Mouse (Mus musculus) heart, embryonic 14.5 days (tissue): ENCODE measurements at regions not wholly inside any gene's neighbourhood (a gene's known extent, or its start where the extent isn't known, plus 50 kb on each side); places are given as distances from the start of the nearest gene placed in this dataset.

Experiments
- ATAC-seq: fragments of 200-750 bp; cut with Nextera tagmentation; 2 replicates; pipeline ENCODE4 v1.8.0; 2017; ENCODE audit warnings: low read depth, moderate TSS enrichment; ENCODE audit not compliant: insufficient number of reproducible peaks, insufficient read depth, low FRiP score
- H3K27ac ChIP-seq, 2 experiments: fragments of 200-500 bp in 1 of 2; fragments of 300-500 bp in 1 of 2; sonication (generic) in 1 of 2; replicated peaks in 1 of 2; 2 replicates each; pipeline ENCODE4 v1.5.1; 2012 to 2014; ENCODE audit warnings: low read depth in 2 of 2, low read length in 2 of 2, control low read depth in 1 of 2, mild to moderate bottlenecking in 1 of 2, mixed read lengths in 1 of 2; ENCODE audit not compliant: control insufficient read depth in 1 of 2, insufficient read depth in 1 of 2
- H3K27me3 ChIP-seq: fragments of 300-500 bp; sonication (generic); 2 replicates; pipeline ENCODE4 v1.6.1; 2014; ENCODE audit warnings: mild to moderate bottlenecking, low read length, control low read depth; ENCODE audit not compliant: control insufficient read depth, insufficient read depth
- H3K36me3 ChIP-seq: fragments of 300-500 bp; sonication (generic); 2 replicates; pipeline ENCODE4 v1.6.1; 2014; ENCODE audit warnings: mild to moderate bottlenecking, control low read depth, low read length, mixed read lengths; ENCODE audit not compliant: control insufficient read depth, insufficient read depth
- H3K4me1 ChIP-seq, 2 experiments: fragments of 200-500 bp in 1 of 2; fragments of 300-500 bp in 1 of 2; sonication (generic) in 1 of 2; 2 replicates each; pipeline ENCODE4 v1.6.1; 2012 to 2014; ENCODE audit warnings: low read length in 2 of 2, control low read depth in 1 of 2, mixed read lengths in 1 of 2; ENCODE audit not compliant: control insufficient read depth in 2 of 2, insufficient read depth in 2 of 2
- H3K4me2 ChIP-seq: fragments of 300-500 bp; sonication (generic); 2 replicates; pipeline ENCODE4 v1.6.1; 2014; ENCODE audit warnings: mild to moderate bottlenecking, low read length
- H3K4me3 ChIP-seq, 2 experiments: fragments of 200-500 bp in 1 of 2; fragments of 300-500 bp in 1 of 2; sonication (generic) in 1 of 2; 2 replicates each; pipeline ENCODE4 v1.5.1; 2012 to 2014; ENCODE audit warnings: low read length in 2 of 2, mild to moderate bottlenecking in 2 of 2, control low read depth in 1 of 2, low read depth in 1 of 2, moderate library complexity in 1 of 2; ENCODE audit not compliant: control insufficient read depth in 1 of 2, insufficient read depth in 1 of 2
- H3K9ac ChIP-seq: fragments of 300-500 bp; sonication (generic); 2 replicates; pipeline ENCODE4 v1.6.1; 2014; ENCODE audit warnings: mild to moderate bottlenecking, low read length
- H3K9me3 ChIP-seq: fragments of 300-500 bp; sonication (generic); 2 replicates; pipeline ENCODE4 v1.6.1; 2016; ENCODE audit warnings: low read length, control low read depth; ENCODE audit not compliant: control insufficient read depth
- WGBS: fragments of 180-500 bp; shearing (Covaris S2); extraction: QIAGEN DNeasy Blood & Tissue Kit; methylation state at CpG from one replicate; pipeline ENCODE4 v1.1.7; 2014; 5-methylcytosine and 5-hydroxymethylcytosine counted together

DNA sequence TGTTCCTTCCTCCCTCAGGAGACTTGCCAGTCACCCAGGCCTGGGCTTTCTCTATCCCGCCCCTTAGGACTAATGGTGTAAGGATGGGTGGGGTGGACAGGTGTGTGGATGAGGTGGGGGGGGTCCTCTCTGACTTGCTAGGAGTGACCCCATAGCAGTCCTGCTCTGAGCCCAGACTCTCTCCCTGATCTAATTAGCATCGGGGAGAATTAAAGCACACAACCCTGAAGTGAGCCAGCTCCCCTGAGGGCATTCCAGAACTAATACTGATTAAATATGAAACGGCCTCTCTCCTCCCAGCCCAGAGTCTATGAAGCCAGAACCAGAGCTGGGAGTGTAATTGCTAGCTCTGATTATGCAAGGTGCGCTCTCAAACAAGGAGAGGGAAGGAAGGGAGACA is 346.1 kb downstream of the Ptpru start:
- H3K27me3 ChIP-seq = 0 out of 2 replicates have a peak, but pooled peaks cover 4% of the 10 kb centered on the region
- no peak overlapping the region for H3K4me3 ChIP-seq
- no peaks in the 10 kb centered on the region for H3K9me3 ChIP-seq

DNA sequence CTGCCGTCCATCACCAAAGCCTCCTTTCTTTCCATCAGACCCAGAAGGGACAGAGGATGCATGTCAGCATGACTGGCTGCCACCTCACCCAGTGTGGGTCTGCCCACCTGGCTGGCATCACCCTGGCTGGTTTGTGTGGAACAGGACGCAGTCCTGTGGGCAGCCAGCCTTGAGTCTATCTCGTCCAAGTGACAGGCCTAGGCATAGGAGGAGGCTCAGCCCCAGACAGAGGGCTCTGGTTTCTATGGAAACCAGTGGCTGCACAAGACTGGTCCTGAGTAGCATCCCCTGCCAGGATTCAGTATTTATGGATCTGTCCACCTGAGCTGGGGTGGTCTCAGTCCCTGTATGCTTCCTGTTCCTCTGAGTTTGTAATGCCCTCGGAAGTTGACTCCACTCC is 344.4 kb downstream of the Ptpru start:
- no peak for ATAC-seq
- H3K27me3 ChIP-seq = 0 out of 2 replicates have a peak, but pooled peaks cover 4% of the 10 kb centered on the region
- H3K9me3 ChIP-seq = no peaks in the 10 kb centered on the region
- no peaks in the 10 kb centered on the region for H3K4me1 ChIP-seq
- H3K4me3 ChIP-seq = no peak overlapping the region
- 43% methylated on average over 4 of the region's 4 CpGs for WGBS
- H3K9ac ChIP-seq = no peak overlapping the region
- H3K36me3 ChIP-seq = no peaks in the 10 kb centered on the region
- no peak overlapping the region for H3K27ac ChIP-seq
- no peak overlapping the region for H3K4me2 ChIP-seq

More for the DNA sequence above, 346.1 kb downstream of the Ptpru start:
- Histone ChIP-seq H3K36me3 (no peaks in the 10 kb centered on the region), H3K27ac (no peak overlapping the region), H3K9ac (no peak overlapping the region), H3K4me1 (peaks cover 0 to 2% of the 10 kb centered on the region in 2 experiments; a peak in 1 of 4 replicates), H3K4me2 (no peak overlapping the region)
- 58% methylated on average over 4 of the region's 4 CpGs for WGBS
- no peak for ATAC-seq

DNA sequence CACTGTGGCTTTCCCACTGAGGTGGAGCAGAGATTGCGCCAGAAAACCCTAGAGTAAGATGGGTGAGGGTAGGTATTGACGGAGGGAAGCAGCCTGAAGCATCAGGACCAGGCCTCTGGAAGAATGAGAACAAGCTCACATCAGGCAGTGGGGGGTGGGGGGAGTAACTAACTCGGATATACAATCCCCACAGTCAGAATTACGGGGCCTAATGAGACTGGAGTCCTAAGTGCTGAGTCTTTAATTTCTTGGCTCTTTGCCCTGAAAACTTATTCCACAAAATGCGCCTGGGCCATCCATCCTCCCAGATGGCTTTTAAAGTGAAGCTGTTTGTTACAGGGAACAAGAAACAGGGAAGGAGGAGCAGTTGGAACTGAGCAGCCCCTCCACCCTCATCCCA is 341.2 kb downstream of the Ptpru start:
- no peak for ATAC-seq
- Histone ChIP-seq H3K4me3 (no peak overlapping the region), H3K27me3 (0 out of 2 replicates have a peak, but pooled peaks cover 4% of the 10 kb centered on the region), H3K4me1 (no peaks in the 10 kb centered on the region), H3K9ac (no peak overlapping the region), H3K36me3 (no peaks in the 10 kb centered on the region), H3K9me3 (no peaks in the 10 kb centered on the region), H3K27ac (no peak overlapping the region), H3K4me2 (no peak overlapping the region)
- WGBS = 57% methylated on average over 5 of the region's 5 CpGs

DNA sequence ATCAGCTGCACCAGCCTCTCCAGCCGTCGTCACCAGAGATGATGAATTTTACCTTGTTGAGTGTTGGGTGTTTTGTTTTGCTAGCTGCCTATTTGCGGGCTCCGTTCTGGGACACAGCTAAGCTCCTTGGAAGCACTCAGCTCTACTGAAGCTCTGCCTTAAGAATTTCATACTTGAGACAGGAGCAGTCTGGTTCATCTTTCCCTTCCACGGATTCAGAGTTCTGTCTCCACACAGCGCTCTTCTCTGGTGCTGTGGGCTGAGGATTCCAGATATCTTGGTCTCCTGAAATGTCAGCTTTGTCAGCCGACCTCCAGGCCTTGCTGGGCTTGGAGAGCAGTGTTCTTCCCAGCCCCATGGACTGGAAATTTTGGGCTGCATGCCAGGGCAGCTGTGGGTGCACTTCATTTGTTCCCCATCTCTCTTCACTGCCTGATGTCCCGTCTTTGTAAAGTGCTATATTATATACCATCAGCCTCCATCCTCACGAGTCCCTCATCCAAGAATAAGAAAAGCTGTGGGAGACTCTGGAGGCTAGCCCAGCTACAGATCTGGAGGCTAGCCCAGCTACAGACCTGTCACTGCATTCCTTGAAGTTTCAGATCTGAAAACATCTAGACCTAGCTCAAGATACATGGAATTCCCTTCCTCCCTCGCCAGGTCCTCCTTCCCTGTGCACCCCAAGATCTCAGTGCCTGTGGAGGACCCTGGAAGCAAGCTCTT is 337.0 kb downstream of the Ptpru start:
- ATAC-seq = no peak
- Histone ChIP-seq H3K9ac (no peak overlapping the region), H3K27me3 (no peaks in the 10 kb centered on the region), H3K9me3 (no peaks in the 10 kb centered on the region), H3K4me1 (no peaks in the 10 kb centered on the region), H3K27ac (no peak overlapping the region), H3K36me3 (no peaks in the 10 kb centered on the region), H3K4me3 (no peak overlapping the region), H3K4me2 (no peak overlapping the region)
- 73% methylated on average over 10 of the region's 10 CpGs for WGBS

DNA sequence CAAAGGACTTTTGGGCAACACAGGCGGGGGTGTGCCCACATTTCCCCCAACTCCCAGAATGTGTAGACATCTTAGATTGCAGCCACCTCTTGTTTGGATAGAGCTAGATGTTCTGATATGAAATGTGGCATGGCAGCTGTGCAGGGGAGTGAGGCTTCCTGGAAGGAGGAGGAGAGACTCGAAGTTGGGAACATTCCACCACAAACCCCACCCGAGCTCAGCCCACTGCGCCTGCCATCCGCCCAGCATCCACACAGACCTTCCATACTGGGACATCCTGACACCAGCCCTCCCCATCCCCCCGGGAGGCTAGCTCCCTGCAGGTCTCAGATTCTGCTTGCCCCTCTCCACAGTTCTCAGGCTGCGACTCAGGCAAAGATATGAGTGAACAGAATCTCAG is 329.9 kb downstream of the Ptpru start:
- no peak for ATAC-seq
- H3K4me1 ChIP-seq = no peaks in the 10 kb centered on the region
- 47% methylated on average over 7 of the region's 7 CpGs for WGBS

DNA sequence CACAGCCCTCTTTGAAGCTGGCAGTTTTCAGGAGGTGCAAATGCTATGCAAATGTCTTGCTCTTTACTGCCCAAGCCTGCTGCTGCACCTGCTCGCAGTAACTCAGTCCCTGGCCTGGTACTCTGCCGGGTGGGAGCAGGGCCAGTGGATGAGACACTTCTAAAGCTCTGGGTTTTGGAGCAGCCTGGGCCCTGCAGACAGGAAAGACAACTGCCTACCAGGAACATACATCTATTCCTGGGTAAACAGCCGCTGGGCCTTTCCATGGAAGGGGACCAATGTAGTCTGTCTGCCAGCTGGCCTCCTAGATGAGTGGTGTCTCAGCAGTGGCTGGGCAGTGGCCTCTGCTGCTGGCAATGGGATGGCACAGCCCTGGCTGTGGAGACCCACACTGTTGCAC is 326.5 kb downstream of the Ptpru start:
- no peaks in the 10 kb centered on the region for H3K27me3 ChIP-seq
- H3K4me2 ChIP-seq = no peak overlapping the region
- no peaks in the 10 kb centered on the region for H3K4me1 ChIP-seq
- H3K27ac ChIP-seq = no peak overlapping the region
- ATAC-seq = no peak
- WGBS = 73% methylated on average over 3 of the region's 3 CpGs
- H3K36me3 ChIP-seq = no peaks in the 10 kb centered on the region
- H3K9me3 ChIP-seq = no peaks in the 10 kb centered on the region
- no peak overlapping the region for H3K9ac ChIP-seq
- H3K4me3 ChIP-seq = no peak overlapping the region

More for the DNA sequence above, 329.9 kb downstream of the Ptpru start:
- no peak overlapping the region for H3K4me2 ChIP-seq
- H3K9me3 ChIP-seq = no peaks in the 10 kb centered on the region
- H3K36me3 ChIP-seq = no peaks in the 10 kb centered on the region
- no peaks in the 10 kb centered on the region for H3K27me3 ChIP-seq
- H3K9ac ChIP-seq = no peak overlapping the region
- H3K27ac ChIP-seq = no peak overlapping the region
- no peak overlapping the region for H3K4me3 ChIP-seq

DNA sequence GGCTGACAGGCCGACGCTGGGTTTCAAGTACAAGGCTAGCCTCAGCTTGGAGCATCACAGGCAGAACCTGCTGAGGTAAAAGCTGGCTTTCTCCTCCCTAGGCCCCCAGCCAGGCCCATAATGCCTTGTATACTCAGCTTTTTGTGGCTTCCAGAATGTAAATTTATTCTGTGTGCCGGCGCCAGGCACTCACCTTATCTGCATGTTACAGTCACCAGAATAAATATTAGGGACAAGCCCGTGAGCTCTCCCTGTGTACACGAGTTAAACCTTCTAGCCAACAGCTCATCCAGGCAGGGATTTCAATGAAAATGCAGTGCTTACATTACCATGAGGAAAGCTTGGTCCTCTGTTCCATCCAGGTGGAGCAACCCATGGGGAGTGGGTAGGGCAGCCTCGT is 325.3 kb downstream of the Ptpru start:
- H3K4me1 ChIP-seq = no peaks in the 10 kb centered on the region
- no peaks in the 10 kb centered on the region for H3K9me3 ChIP-seq
- no peak overlapping the region for H3K4me2 ChIP-seq
- H3K9ac ChIP-seq = no peak overlapping the region
- H3K4me3 ChIP-seq = no peak overlapping the region
- no peaks in the 10 kb centered on the region for H3K36me3 ChIP-seq
- no peak for ATAC-seq
- 66% methylated on average over 7 of the region's 7 CpGs for WGBS
- H3K27me3 ChIP-seq = no peaks in the 10 kb centered on the region
- no peak overlapping the region for H3K27ac ChIP-seq
